Mouse (Mus musculus) gastrocnemius, postnatal 10 days (tissue): ENCODE measurements around the gene B3galt1. TPM values are rescaled to one million over a fixed set of nuclear protein-coding genes. Genes with fewer than 3 reads are reported as not detected.

Source experiments
- DNase-seq: peaks from one replicate; pipeline ENCODE4 v3.0.0; 2021; ENCODE audit warnings: mixed read lengths
- long read RNA-seq, 2 experiments: library from polyadenylated mRNA; stranded (forward); transcript quantifications; one replicate each; pipeline ENCODE4 v2.0.0; 2021
- total RNA-seq, 2 experiments: library from RNA; stranded (reverse); gene quantifications; 2 replicates each; pipeline ENCODE4 v1.2.3; 2021

B3galt1 gene
- total RNA-seq, result 1 to 10 TPM; 3.1 to 4.4 TPM
- long read RNA-seq, experiment 1, full-length matches to known transcripts, result 3 of 3 reads
- long read RNA-seq, experiment 1, partial matches to known transcripts, result 0 of 3 reads
- long read RNA-seq, experiment 1, other reads (novel, unspliced or antisense), result 0 of 3 reads
- long read RNA-seq, experiment 2, result 0 reads

- peak; percentile 81 for DNase-seq
These were observed at the start of gene B3galt1 for GRCm38 (mm10) chr2:67565480-67566331. Gene B3galt1, plus strand, starts transcription at chr2:67565871.

GRCm38 (mm10) chr2:67516405-67516804 is 49.3 kb upstream of the B3galt1 start:
- DNase-seq, result no peak

- no peak for DNase-seq
These were observed 30.3 kb upstream of the B3galt1 start for GRCm38 (mm10) chr2:67535347-67535746.

GRCm38 (mm10) chr2:67539426-67539825 is 26.2 kb upstream of the B3galt1 start:
- no peak for DNase-seq

- no peak for DNase-seq
These were observed 23.5 kb upstream of the B3galt1 start for GRCm38 (mm10) chr2:67541957-67542696.

- DNase-seq, result no peak
These were observed 21.2 kb upstream of the B3galt1 start for GRCm38 (mm10) chr2:67544426-67544825.

- peak; percentile 41 for DNase-seq
These were observed 706 bp upstream of the B3galt1 start for GRCm38 (mm10) chr2:67564851-67565479.

- DNase-seq, result peak; percentile 7
These were observed 895 bp downstream of the B3galt1 start for GRCm38 (mm10) chr2:67566566-67566965.

- DNase-seq, result no peak
These were observed 1.5 kb downstream of the B3galt1 start for GRCm38 (mm10) chr2:67567141-67567680.

- no peak for DNase-seq
These were observed 11.0 kb downstream of the B3galt1 start for GRCm38 (mm10) chr2:67576634-67577033.

GRCm38 (mm10) chr2:67583091-67583490 is 17.4 kb downstream of the B3galt1 start:
- DNase-seq, result no peak

GRCm38 (mm10) chr2:67590408-67590807 is 24.7 kb downstream of the B3galt1 start:
- DNase-seq, result no peak

GRCm38 (mm10) chr2:67591831-67592629 is 26.4 kb downstream of the B3galt1 start:
- DNase-seq, result peak; percentile 5

GRCm38 (mm10) chr2:67622902-67623301 is 57.2 kb downstream of the B3galt1 start:
- DNase-seq, result no peak

GRCm38 (mm10) chr2:67627667-67628066 is 62.0 kb downstream of the B3galt1 start:
- DNase-seq, result no peak

GRCm38 (mm10) chr2:67628289-67628688 is 62.6 kb downstream of the B3galt1 start:
- DNase-seq, result no peak

GRCm38 (mm10) chr2:67654847-67655246 is 89.2 kb downstream of the B3galt1 start:
- DNase-seq, result no peak

- no peak for DNase-seq
These were observed 91.7 kb downstream of the B3galt1 start for GRCm38 (mm10) chr2:67657372-67657771.

- DNase-seq, result no peak
These were observed 92.4 kb downstream of the B3galt1 start for GRCm38 (mm10) chr2:67658091-67658490.

- no peak for DNase-seq
These were observed 106.0 kb downstream of the B3galt1 start for GRCm38 (mm10) chr2:67671721-67672120.

- no peak for DNase-seq
These were observed 112.0 kb downstream of the B3galt1 start for GRCm38 (mm10) chr2:67677697-67678096.
